Mouse (Mus musculus) intestine, postnatal 0 days (tissue): ENCODE measurements around the gene Pla2g6. TPM values are rescaled to one million over a fixed set of nuclear protein-coding genes. Genes with fewer than 3 reads are reported as not detected.

Experiments
- ATAC-seq: fragments of 200-750 bp; cut with Nextera tagmentation; 2 replicates; pipeline ENCODE4 v1.8.0; 2017; ENCODE audit warnings: mild to moderate bottlenecking, moderate TSS enrichment, moderate library complexity
- H3K27ac ChIP-seq: fragments of 300-500 bp; sonication (generic); 2 replicates; pipeline ENCODE4 v1.5.1; 2014; ENCODE audit warnings: mild to moderate bottlenecking, low read depth, low read length, moderate library complexity
- H3K27me3 ChIP-seq: fragments of 300-500 bp; sonication (generic); replicated peaks from 2 replicates; pipeline ENCODE4 v1.6.1; 2014; ENCODE audit warnings: low read length, mixed read lengths; ENCODE audit not compliant: control insufficient read depth, insufficient read depth
- H3K36me3 ChIP-seq: fragments of 300-500 bp; sonication (generic); 2 replicates; pipeline ENCODE4 v1.6.1; 2014; ENCODE audit warnings: mild to moderate bottlenecking, moderate library complexity; ENCODE audit not compliant: control insufficient read depth, insufficient read depth
- H3K4me1 ChIP-seq: fragments of 300-500 bp; sonication (generic); replicated peaks from 2 replicates; pipeline ENCODE4 v1.6.1; 2014; ENCODE audit warnings: antibody characterized with exemption, low read length, mixed read lengths; ENCODE audit not compliant: control insufficient read depth, insufficient read depth
- H3K4me2 ChIP-seq: fragments of 300-500 bp; sonication (generic); replicated peaks from 2 replicates; pipeline ENCODE4 v1.6.1; 2014; ENCODE audit warnings: low read depth, mild to moderate bottlenecking, moderate library complexity
- H3K4me3 ChIP-seq: fragments of 300-500 bp; sonication (generic); 2 replicates; pipeline ENCODE4 v1.5.1; 2014; ENCODE audit warnings: low read depth, low read length
- H3K9ac ChIP-seq: fragments of 300-500 bp; sonication (generic); 2 replicates; pipeline ENCODE4 v1.6.1; 2014; ENCODE audit warnings: mild to moderate bottlenecking, low read depth, low read length
- H3K9me3 ChIP-seq: fragments of 300-500 bp; sonication (generic); 2 replicates; pipeline ENCODE4 v1.6.1; 2016; ENCODE audit warnings: mixed run types; ENCODE audit not compliant: control insufficient read depth
- CTCF ChIP-seq: sonication (generic); IDR thresholded peaks from 2 replicates; pipeline ENCODE4 v1.5.1; 2016; ENCODE audit warnings: low read depth, mild to moderate bottlenecking, control low read depth, antibody characterized with exemption, moderate library complexity
- WGBS: fragments of 180-500 bp; shearing (Covaris S2); extraction: QIAGEN DNeasy Blood & Tissue Kit; methylation state at CpG from one replicate; pipeline ENCODE4 v1.1.7; 2014; 5-methylcytosine and 5-hydroxymethylcytosine counted together
- polyA plus RNA-seq: library from polyadenylated mRNA; unstranded; fragments of >200 nt; fragmentation: Nextera tagmentation; extraction: Ambion mirVana; gene quantifications from 2 replicates; pipeline ENCODE4 v1.2.1, GENCODE M21; 2015

Pla2g6 gene
- polyA plus RNA-seq = 17.4 and 22.1 TPM in 2 replicates

DNA sequence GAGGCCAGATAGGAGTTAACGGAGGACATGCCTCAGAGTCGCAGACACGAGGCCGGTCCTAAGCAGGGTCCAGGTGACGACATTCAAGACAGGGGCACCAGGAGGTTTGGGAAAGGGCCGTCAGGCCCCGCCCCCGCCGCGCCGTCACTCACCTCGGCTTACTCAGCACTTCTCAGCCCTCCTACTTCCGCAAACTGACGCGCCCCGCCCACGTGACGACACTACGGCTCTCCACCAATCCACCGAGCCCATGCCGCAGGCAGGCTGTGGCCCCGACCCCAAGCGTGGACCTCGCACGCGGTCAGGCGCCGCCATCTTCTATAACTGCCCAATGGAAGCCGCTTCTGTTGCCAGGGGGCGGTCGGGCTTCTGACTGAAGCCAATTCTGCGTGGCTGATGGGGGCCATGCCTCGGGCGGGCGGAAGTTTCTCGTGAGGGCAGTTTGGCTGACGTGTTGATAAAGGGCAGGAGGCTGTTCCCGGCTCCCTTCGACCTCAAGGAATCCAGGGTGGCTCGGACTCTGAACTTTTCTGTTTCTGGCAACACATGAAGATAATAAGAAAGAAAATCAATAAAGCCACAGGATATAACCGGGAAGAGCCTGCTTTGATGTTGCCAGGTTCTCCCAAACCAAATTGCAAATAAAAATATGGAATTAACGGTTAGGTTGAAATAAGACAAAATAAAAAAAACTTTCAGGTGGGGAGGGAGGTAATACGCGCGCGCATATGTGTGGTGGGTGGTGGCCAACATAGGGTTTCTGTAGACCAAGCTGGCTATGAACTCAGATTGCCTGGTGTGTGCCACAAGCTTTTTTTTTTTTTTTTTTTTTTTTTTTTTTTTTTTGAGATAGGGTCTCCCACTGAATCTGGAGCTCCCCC is at the start of gene Pla2g6:
Pla2g6 (minus strand) TSS at position 333 of the 881 bp plus-strand sequence.
- no peaks in the 10 kb centered on the region for H3K9me3 ChIP-seq
- H3K4me1 ChIP-seq = peaks cover 18% of the 10 kb centered on the region
- peak within 1 kb of the TSS; percentile 72 for H3K9ac ChIP-seq
- no peaks in the 10 kb centered on the region for H3K27me3 ChIP-seq
- WGBS = 1% methylated on average over 46 of the region's 46 CpGs
- no peaks in the 10 kb centered on the region for H3K36me3 ChIP-seq
- H3K27ac ChIP-seq = peak within 1 kb of the TSS; percentile 96
- 0 out of 2 replicates have a peak, but pooled peaks have one; percentile 30 for TF ChIP-seq CTCF
- peak; percentile 95 for ATAC-seq
- peak within 1 kb of the TSS; percentile 58 for H3K4me3 ChIP-seq
- H3K4me2 ChIP-seq = peak within 1 kb of the TSS; percentile 87

GRCm38 (mm10) chr15:79377681-79378080 is 49.5 kb upstream of the Pla2g6 start:
- TF ChIP-seq CTCF = peak; percentile 67
- no peak for ATAC-seq
- no peak overlapping the region for H3K4me3 ChIP-seq
- no peaks in the 10 kb centered on the region for H3K9me3 ChIP-seq
- no peak overlapping the region for H3K27ac ChIP-seq
- no peak overlapping the region for H3K9ac ChIP-seq
- no peaks in the 10 kb centered on the region for H3K4me1 ChIP-seq
- H3K4me2 ChIP-seq = no peak overlapping the region
- no peaks in the 10 kb centered on the region for H3K27me3 ChIP-seq
- WGBS = 73% methylated on average over 6 of the region's 6 CpGs
- H3K36me3 ChIP-seq = peaks cover 46% of the 10 kb centered on the region

DNA sequence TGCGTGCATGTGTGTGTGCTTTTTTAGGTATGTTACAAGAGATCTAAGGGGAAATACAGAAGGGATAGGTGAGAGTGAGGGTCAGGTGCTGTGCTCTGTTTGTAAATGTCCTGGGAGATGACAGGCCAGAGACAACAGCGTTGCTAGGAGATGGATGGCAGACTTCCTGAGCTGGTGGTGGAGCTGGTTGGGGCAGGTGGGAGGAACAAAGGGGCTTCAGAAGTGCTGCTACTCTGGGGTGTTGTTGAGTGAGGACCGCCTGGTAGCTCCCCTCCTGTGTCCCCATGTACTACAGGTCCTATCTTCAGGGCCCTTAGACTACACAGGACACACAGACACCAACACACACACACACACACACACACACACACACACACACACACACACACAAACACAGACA is 46.6 kb upstream of the Pla2g6 start:
- ATAC-seq = no peak
- 52% methylated on average over 3 of the region's 3 CpGs for WGBS

GRCm38 (mm10) chr15:79370281-79370843 is 42.2 kb upstream of the Pla2g6 start:
- ATAC-seq = no peak
- no peak for TF ChIP-seq CTCF
- WGBS = 65% methylated on average over 7 of the region's 7 CpGs

More for the DNA sequence above, 46.6 kb upstream of the Pla2g6 start:
- no peak overlapping the region for H3K9ac ChIP-seq
- no peak for TF ChIP-seq CTCF
- no peak overlapping the region for H3K27ac ChIP-seq
- no peak overlapping the region for H3K4me3 ChIP-seq
- peaks cover 60% of the 10 kb centered on the region for H3K36me3 ChIP-seq
- H3K9me3 ChIP-seq = no peaks in the 10 kb centered on the region
- no peaks in the 10 kb centered on the region; the same call in 1 of the 2 replicates for H3K4me1 ChIP-seq
- no peaks in the 10 kb centered on the region for H3K27me3 ChIP-seq
- H3K4me2 ChIP-seq = no peak overlapping the region

DNA sequence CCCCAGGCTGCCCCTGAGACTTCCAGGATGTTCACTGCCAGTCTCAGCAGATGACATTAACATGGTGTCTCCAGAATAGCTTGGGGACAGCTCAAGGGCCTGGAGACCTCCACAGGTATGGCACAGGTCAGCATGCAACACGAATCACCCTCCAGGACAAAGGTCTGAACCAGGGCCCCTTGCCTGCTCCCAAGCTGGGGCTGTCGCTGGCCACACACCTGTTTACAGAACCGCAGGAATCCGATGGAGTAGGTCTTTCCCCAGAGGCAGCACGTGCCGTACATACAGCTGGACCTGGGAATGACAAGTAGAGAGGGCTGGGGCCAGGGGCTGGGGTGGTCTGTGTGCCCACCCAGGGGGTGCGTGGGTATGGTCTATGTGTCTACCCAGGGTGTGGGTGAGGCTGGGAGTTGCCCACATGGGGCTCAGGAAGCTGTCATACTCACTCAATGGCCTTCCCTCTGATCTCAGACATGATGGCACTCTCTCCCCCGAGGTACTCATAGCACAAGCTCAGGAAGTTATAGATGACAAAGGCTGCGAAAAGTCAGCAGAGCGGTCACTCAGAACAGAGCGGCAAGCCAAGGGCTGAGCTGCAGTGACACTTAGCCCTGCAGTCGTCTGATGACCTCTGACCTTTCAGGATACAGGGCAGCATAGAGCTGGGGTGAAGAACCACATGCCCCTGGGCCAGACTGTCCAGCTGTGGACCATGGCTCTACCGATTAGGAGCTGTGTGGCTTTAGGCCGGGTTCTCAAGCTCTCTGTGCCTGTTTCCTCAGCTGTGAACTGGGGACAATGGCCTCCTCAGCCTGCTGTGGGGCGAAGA is 41.5 kb upstream of the Pla2g6 start:
- H3K4me2 ChIP-seq = peak overlapping the region; percentile 44; the same call in 1 of the 2 replicates
- H3K36me3 ChIP-seq = peaks cover 73% of the 10 kb centered on the region
- TF ChIP-seq CTCF = no peak
- H3K4me1 ChIP-seq = peaks cover 18% of the 10 kb centered on the region
- H3K4me3 ChIP-seq = no peak overlapping the region
- 50% methylated on average over 15 of the region's 15 CpGs for WGBS
- H3K27me3 ChIP-seq = no peaks in the 10 kb centered on the region
- ATAC-seq = no peak
- H3K9me3 ChIP-seq = no peaks in the 10 kb centered on the region
- peak overlapping the region; percentile 31; the same call in 1 of the 2 replicates for H3K9ac ChIP-seq
- peak overlapping the region; percentile 88 for H3K27ac ChIP-seq

More at GRCm38 (mm10) chr15:79370281-79370843, 42.2 kb upstream of the Pla2g6 start:
- Histone ChIP-seq H3K4me1 (peaks cover 18% of the 10 kb centered on the region), H3K9ac (no peak overlapping the region), H3K36me3 (peaks cover 67% of the 10 kb centered on the region), H3K9me3 (no peaks in the 10 kb centered on the region), H3K4me3 (no peak overlapping the region), H3K27ac (peak overlapping the region; percentile 88; the same call in 1 of the 2 replicates), H3K27me3 (no peaks in the 10 kb centered on the region), H3K4me2 (0 out of 2 replicates have a peak overlapping the region, but pooled peaks have one; percentile 2)
